Mouse (Mus musculus) ES-E14 (cell line): ENCODE results near the gene Trappc10. TPM values are rescaled to one million over a fixed set of nuclear protein-coding genes. Genes with fewer than 3 reads are reported as not detected.

ENCODE experiments used
- DNase-seq: peaks from one replicate; pipeline ENCODE4 v3.0.0-alpha.2; 2013; ENCODE audit warnings: low read depth, low spot score
- H3K27ac ChIP-seq: 2 replicates; pipeline ENCODE4 v1.5.1; 2012; ENCODE audit warnings: low read depth, mild to moderate bottlenecking, low read length, moderate library complexity, mixed read lengths; ENCODE audit not compliant: poor library complexity, insufficient read depth, severe bottlenecking
- H3K36me3 ChIP-seq: 2 replicates; pipeline ENCODE4 v1.6.1; 2012; ENCODE audit warnings: mild to moderate bottlenecking, low read length, moderate library complexity, mixed read lengths; ENCODE audit not compliant: control insufficient read depth, poor library complexity, insufficient read depth, severe bottlenecking
- H3K4me1 ChIP-seq, 2 experiments: fragments of 150-350 bp in 1 of 2; sonication (generic) in 1 of 2; 2 replicates each; pipeline ENCODE4 v1.6.1; 2012; ENCODE audit warnings: low read length in 2 of 2, mild to moderate bottlenecking in 1 of 2, mixed read lengths in 1 of 2; ENCODE audit not compliant: control insufficient read depth in 2 of 2, insufficient read depth in 2 of 2, poor library complexity in 1 of 2
- H3K4me3 ChIP-seq, 2 experiments: fragments of 150-350 bp in 1 of 2; sonication (generic) in 1 of 2; 2 replicates each; pipeline ENCODE4 v1.5.1; 2012; ENCODE audit warnings: low read length in 2 of 2, low read depth in 1 of 2, mild to moderate bottlenecking in 1 of 2, mixed read lengths in 1 of 2; ENCODE audit not compliant: insufficient read depth in 1 of 2, poor library complexity in 1 of 2, severe bottlenecking in 1 of 2
- H3K9ac ChIP-seq: 2 replicates; pipeline ENCODE4 v1.6.1; 2012; ENCODE audit warnings: low read depth, mild to moderate bottlenecking, low read length, mixed read lengths; ENCODE audit not compliant: poor library complexity, insufficient read depth, severe bottlenecking
- H3K9me3 ChIP-seq: fragments of 150-350 bp; sonication (generic); 2 replicates; pipeline ENCODE4 v1.6.1; 2012; ENCODE audit warnings: low read depth, mild to moderate bottlenecking, low read length; ENCODE audit not compliant: control insufficient read depth, insufficient read depth
- CHD2 ChIP-seq: IDR thresholded peaks from 2 replicates; pipeline ENCODE4 v1.6.1; 2014; ENCODE audit warnings: mild to moderate bottlenecking, low read depth, low read length, inconsistent platforms
- HCFC1 ChIP-seq: IDR thresholded peaks from 2 replicates; pipeline ENCODE4 v1.6.1; 2012; ENCODE audit warnings: low read length, inconsistent platforms, borderline replicate concordance; ENCODE audit not compliant: insufficient read depth
- MAFK ChIP-seq: IDR thresholded peaks from 2 replicates; pipeline ENCODE4 v1.6.1; 2014; ENCODE audit warnings: mild to moderate bottlenecking, low read depth, low read length, inconsistent platforms; ENCODE audit not compliant: insufficient read depth
- ZC3H11A ChIP-seq: IDR thresholded peaks from 2 replicates; pipeline ENCODE4 v1.6.1; 2012; ENCODE audit warnings: low read depth, mild to moderate bottlenecking, inconsistent platforms, low read length, borderline replicate concordance
- ZNF384 ChIP-seq: IDR thresholded peaks from 2 replicates; pipeline ENCODE4 v1.6.1; 2012; ENCODE audit warnings: low read depth, low read length, inconsistent platforms
- in situ Hi-C, 2 experiments: fragments of 600-800 bp; cut with MboI; formaldehyde crosslinking; loops; one replicate each; pipeline ENCODE4 v1.15.1; 2025; ENCODE audit warnings: low sequenced_read_pairs in 2 of 2, inconsistent platforms in 1 of 2; ENCODE audit not compliant: unreplicated experiment in 2 of 2
- total RNA-seq: library from RNA; depleted of rRNA; stranded (reverse); fragments of 300-350 nt; gene quantifications from 2 replicates; pipeline ENCODE4 v1.2.3, GENCODE M21; 2012

Trappc10 gene
- total RNA-seq, 1 experiment = 26.1 TPM

- DNase-seq = no peak
- H3K27ac ChIP-seq = no peak overlapping the region
- in situ Hi-C loops = no loop called here
- H3K9ac ChIP-seq = no peak overlapping the region
- no peaks in the 10 kb centered on the region; a peak in 1 of 4 replicates for H3K4me1 ChIP-seq
- H3K9me3 ChIP-seq = no peaks in the 10 kb centered on the region
- no peak overlapping the region for H3K4me3 ChIP-seq
- no peak for TF ChIP-seq HCFC1
- TF ChIP-seq ZNF384 = no peak
- no peak for TF ChIP-seq CHD2
- TF ChIP-seq MAFK = no peak
- no peak for TF ChIP-seq ZC3H11A
- peaks cover 3% of the 10 kb centered on the region; the same call in 1 of the 2 replicates for H3K36me3 ChIP-seq
Observed at GRCm38 (mm10) chr10:78236885-78237629, 7.4 kb downstream of the Trappc10 start.

- H3K9ac ChIP-seq = no peak overlapping the region
- in situ Hi-C loops = no loop called here
- no peaks in the 10 kb centered on the region for H3K9me3 ChIP-seq
- H3K27ac ChIP-seq = no peak overlapping the region
- no peak overlapping the region for H3K4me3 ChIP-seq
- peaks cover 6% of the 10 kb centered on the region; the same call in 1 of the 2 replicates for H3K36me3 ChIP-seq
- TF ChIP-seq MAFK (no peak), CHD2 (no peak), ZNF384 (no peak), HCFC1 (no peak), ZC3H11A (no peak)
- no peak for DNase-seq
- no peaks in the 10 kb centered on the region; a peak in 1 of 4 replicates for H3K4me1 ChIP-seq
Observed at GRCm38 (mm10) chr10:78233756-78234155, 10.7 kb downstream of the Trappc10 start.

GRCm38 (mm10) chr10:78233161-78233560, 11.3 kb downstream of the Trappc10 start:
- DNase-seq = no peak
- in situ Hi-C loops = no loop called here
- TF ChIP-seq ZC3H11A (no peak), MAFK (no peak), CHD2 (no peak), HCFC1 (no peak), ZNF384 (no peak)
- H3K27ac ChIP-seq = no peak overlapping the region
- no peaks in the 10 kb centered on the region; a peak in 1 of 4 replicates for H3K4me1 ChIP-seq
- no peak overlapping the region for H3K4me3 ChIP-seq
- no peak overlapping the region for H3K9ac ChIP-seq
- no peaks in the 10 kb centered on the region for H3K9me3 ChIP-seq
- H3K36me3 ChIP-seq = peaks cover 7% of the 10 kb centered on the region; the same call in 1 of the 2 replicates

- no peak for DNase-seq
- Histone ChIP-seq H3K4me1 (no peaks in the 10 kb centered on the region; a peak in 1 of 4 replicates), H3K36me3 (peaks cover 10% of the 10 kb centered on the region; the same call in 1 of the 2 replicates), H3K27ac (no peak overlapping the region), H3K4me3 (no peak overlapping the region), H3K9me3 (no peaks in the 10 kb centered on the region), H3K9ac (no peak overlapping the region)
- in situ Hi-C loops = no loop called here
- TF ChIP-seq ZC3H11A = no peak
- no peak for TF ChIP-seq ZNF384
- no peak for TF ChIP-seq CHD2
- TF ChIP-seq MAFK = no peak
- TF ChIP-seq HCFC1 = no peak
Observed at GRCm38 (mm10) chr10:78232301-78232980, 12.0 kb downstream of the Trappc10 start.
